ENCODE assay signal across 8 mouse cellular contexts in the genomic region with DNA sequence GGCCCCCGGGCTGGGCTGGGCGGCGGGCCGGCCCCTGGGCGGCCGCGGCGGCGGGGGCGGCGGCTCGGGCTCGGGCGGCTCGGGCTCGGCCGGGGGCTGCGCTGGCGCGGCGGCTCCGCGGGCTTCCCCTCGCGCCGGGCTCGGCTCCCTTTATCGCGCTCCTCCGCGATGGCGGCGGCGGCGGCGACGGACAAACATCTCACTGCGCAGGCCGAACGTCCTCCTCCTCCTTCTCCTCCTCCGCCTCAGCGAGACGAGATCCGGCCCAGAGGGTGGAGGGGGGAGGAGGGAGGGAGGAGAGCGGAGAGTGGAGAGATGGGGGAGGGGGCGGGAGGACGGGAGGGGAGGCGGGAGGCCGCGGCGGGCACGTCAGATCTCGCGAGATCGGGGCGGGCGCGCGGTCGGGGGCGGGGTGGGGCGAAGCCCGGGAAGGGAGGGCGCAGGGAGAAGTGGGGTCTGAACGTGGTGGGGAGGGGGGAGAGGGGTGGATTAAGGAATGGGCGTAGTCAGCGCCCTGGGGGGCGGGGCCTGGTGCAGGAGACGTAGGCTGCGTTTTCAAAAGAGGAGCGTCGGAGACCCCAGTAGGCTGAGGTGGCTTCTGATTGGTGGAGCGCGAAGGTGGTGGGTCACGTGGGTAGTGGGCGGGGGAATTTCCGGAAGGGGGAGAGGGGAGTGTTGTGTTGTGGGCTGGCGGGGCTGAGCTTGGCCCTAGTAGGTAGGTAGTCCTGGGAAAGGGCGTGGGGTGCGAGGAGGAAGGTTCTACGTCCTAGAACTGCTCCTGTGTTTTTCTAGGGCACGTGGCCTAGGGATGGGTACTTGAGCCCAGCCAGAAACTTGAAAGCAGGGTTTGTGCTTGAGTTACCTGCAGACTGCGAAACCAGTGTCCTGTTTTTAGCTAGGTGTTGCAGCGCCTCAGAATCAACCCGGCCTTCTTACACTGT. TPM values are rescaled to one million over a fixed set of nuclear protein-coding genes. Genes with fewer than 3 reads are reported as not detected.
DNase-seq lines count a peak whose midpoint lies in the region; ATAC-seq lines count a peak whose summit lies in the region.

Cul3 (minus strand) TSS at position 45 of the 941 bp plus-strand sequence.

- H3K9ac ChIP-seq in lung, embryonic 16.5 days (ENCODE audit: low read length), result peak within 1 kb of the TSS; percentile 98

- peak; percentile 88 for DNase-seq in MEL-GATA-1-ER (ENCODE audit: extremely low read depth, low read depth)
- peak; percentile 93 for DNase-seq in cerebellum, adult 8-10 months
- DNase-seq in forelimb bud, embryonic 11.5 days (ENCODE audit: low read depth, low spot score), result peak; percentile 99
- peak; percentile 86 for DNase-seq in layer of hippocampus, adult 9-10 months (ENCODE audit: low spot score)
- peak; percentile 86 for DNase-seq in ovary, postnatal 10 days (ENCODE audit: low spot score)
- DNase-seq in thymus, postnatal 10 days (ENCODE audit: low spot score in 2 of 2), result peak; percentile 99

- peak; percentile 91 to 93 for ATAC-seq in hematopoietic stem cell, adult 5-6 weeks (replicated peaks in 1 of 2; ENCODE audit: insufficient read depth in 1 of 2, low FRiP score in 2 of 2, low TSS enrichment in 1 of 2, low read depth in 1 of 2, poor library complexity in 2 of 2, severe bottlenecking in 2 of 2)
- peak; percentile 98 for ATAC-seq in lung, embryonic 16.5 days (ENCODE audit: low read depth)

- H3K4me3 ChIP-seq in lung, embryonic 16.5 days (ENCODE audit: low read length), result peak within 1 kb of the TSS; percentile 97

- H3K27me3 ChIP-seq in lung, embryonic 16.5 days (ENCODE audit: control insufficient read depth, insufficient read depth, low read depth, low read length), result no peaks in the 10 kb centered on the region

- H3K4me2 ChIP-seq in lung, embryonic 16.5 days (ENCODE audit: low read depth, low read length), result peak within 1 kb of the TSS; percentile 63

- peak within 1 kb of the TSS; percentile 98 for H3K27ac ChIP-seq in lung, embryonic 16.5 days (ENCODE audit: low read length)

- 3% methylated on average over 38 of the region's 85 CpGs for WGBS in lung, embryonic 16.5 days

- H3K36me3 ChIP-seq in lung, embryonic 16.5 days (ENCODE audit: control insufficient read depth, insufficient read depth, low read length), result no peaks in the 10 kb centered on the region

- peaks cover 9% of the 10 kb centered on the region; the same call in 1 of the 2 replicates for H3K4me1 ChIP-seq in lung, embryonic 16.5 days (replicated peaks; ENCODE audit: control insufficient read depth, insufficient read depth, low read length)

- no peaks in the 10 kb centered on the region for H3K9me3 ChIP-seq in lung, embryonic 16.5 days (ENCODE audit: control insufficient read depth, low read length)

RNA-seq across cellular contexts. Expression of gene Cul3, which starts in this region (rescaled TPM):
- total RNA-seq in hematopoietic stem cell, adult 5-6 weeks (2017), result 298 and 367 TPM in 2 replicates
- 27.9 and 29.3 TPM in 2 replicates for polyA plus RNA-seq in lung, embryonic 16.5 days (2015; fragmentation: Nextera tagmentation; extraction: Ambion mirVana)

Comparison
In these comparisons a context has a peak if more than half of its experiments do, and no peak if none do; other contexts are left out.
1. Peak in every context shown above with its lines: DNase-seq, ATAC-seq, H3K4me3 ChIP-seq and H3K27ac ChIP-seq.